In genomic region chr17:40817340-40817943, GRCm38 (mm10) we compare ENCODE assay signal across 35 mouse cellular contexts. TPM values are rescaled to one million over a fixed set of nuclear protein-coding genes. Genes with fewer than 3 reads are reported as not detected.
A peak's percentile ranks its signal among the peaks of the same experiment; 100 is the strongest.
DNase-seq lines count a peak whose midpoint lies in the region; ATAC-seq lines count a peak whose summit lies in the region.
"Had no signal": no experiment of that assay in that cellular context is flagged by ENCODE, and none has a peak within 500 bp of the region (broad histone marks: within the 10 kb centered on the region; RNA-seq: fewer than 3 reads in every experiment).

No protein-coding gene starts in this region.

- no peaks in the 10 kb centered on the region for H3K27me3 ChIP-seq in heart, embryonic 11.5 days (ENCODE audit: control insufficient read depth, insufficient read depth, low read length)
- no peaks in the 10 kb centered on the region for H3K27me3 ChIP-seq in liver, embryonic 13.5 days
- H3K27me3 ChIP-seq: embryonic facial prominence, embryonic 13.5 days; midbrain, embryonic 12.5 days; neural tube, embryonic 13.5 days had no signal

- WGBS in heart, embryonic 11.5 days (ENCODE audit: insufficient replicate concordance), result 59% methylated on average over 4 of the region's 4 CpGs
- 15% methylated on average over 4 of the region's 4 CpGs for WGBS in liver, embryonic 13.5 days (ENCODE audit: insufficient replicate concordance)

- peak overlapping the region; percentile 34 for H3K4me2 ChIP-seq in heart, embryonic 11.5 days
- H3K4me2 ChIP-seq in liver, embryonic 13.5 days, result peak overlapping the region; percentile 74
- H3K4me2 ChIP-seq: embryonic facial prominence, embryonic 13.5 days; hindbrain, embryonic 14.5 days; lung, embryonic 14.5 days; midbrain, embryonic 12.5 days; neural tube, embryonic 13.5 days had no signal

- H3K4me1 ChIP-seq in heart, embryonic 11.5 days (ENCODE audit: control insufficient read depth, insufficient read depth, low read length), result no peaks in the 10 kb centered on the region
- H3K4me1 ChIP-seq in liver, embryonic 13.5 days (replicated peaks), result peaks cover 55% of the 10 kb centered on the region
- H3K4me1 ChIP-seq: embryonic facial prominence, embryonic 13.5 days; midbrain, embryonic 12.5 days; neural tube, embryonic 13.5 days had no signal

- H3K27ac ChIP-seq in heart, embryonic 11.5 days (ENCODE audit: low read depth, low read length), result no peak overlapping the region
- peak overlapping the region; percentile 91 for H3K27ac ChIP-seq in liver, embryonic 13.5 days
- H3K27ac ChIP-seq: embryonic facial prominence, embryonic 13.5 days; heart, adult 2 months; hindbrain, embryonic 14.5 days; midbrain, embryonic 12.5 days; neural tube, embryonic 13.5 days; stomach, postnatal 0 days had no signal

- intact Hi-C loops in heart, postnatal 36 days (cut with DNase I), result no loop called here

- no peaks in the 10 kb centered on the region for H3K36me3 ChIP-seq in heart, embryonic 11.5 days (ENCODE audit: control insufficient read depth, insufficient read depth, low read length)
- H3K36me3 ChIP-seq in liver, embryonic 13.5 days, result peaks cover 37% of the 10 kb centered on the region
- H3K36me3 ChIP-seq: embryonic facial prominence, embryonic 13.5 days; midbrain, embryonic 12.5 days; neural tube, embryonic 13.5 days had no signal

- no peak overlapping the region for H3K9ac ChIP-seq in heart, embryonic 11.5 days (ENCODE audit: low read depth, low read length)
- peak overlapping the region; percentile 66 for H3K9ac ChIP-seq in liver, embryonic 13.5 days
- H3K9ac ChIP-seq: embryonic facial prominence, embryonic 13.5 days; hindbrain, embryonic 14.5 days; lung, embryonic 14.5 days; midbrain, embryonic 12.5 days; neural tube, embryonic 13.5 days had no signal

- ATAC-seq in heart, embryonic 11.5 days (replicated peaks; ENCODE audit: insufficient number of reproducible peaks, low FRiP score, low TSS enrichment), result no peak
- peak; percentile 87 for ATAC-seq in liver, embryonic 13.5 days (ENCODE audit: low read depth)
- peak; percentile 57 for ATAC-seq in megakaryocyte progenitor cell, adult 5-6 weeks (replicated peaks; ENCODE audit: poor library complexity)
- ATAC-seq: forebrain, embryonic 14.5 days; intestine, postnatal 0 days had no signal

- no peaks in the 10 kb centered on the region for H3K9me3 ChIP-seq in heart, embryonic 11.5 days (replicated peaks; ENCODE audit: control insufficient read depth, low read length)
- H3K9me3 ChIP-seq in liver, embryonic 13.5 days (replicated peaks), result no peaks in the 10 kb centered on the region
- H3K9me3 ChIP-seq: embryonic facial prominence, embryonic 13.5 days; midbrain, embryonic 12.5 days; neural tube, embryonic 13.5 days had no signal

- no peak for DNase-seq in heart, postnatal 36 days
- peak; percentile 64 for DNase-seq in c-Kit-positive CD71-positive TER-119-positive erythroid progenitor cells, embryonic 14.5 days (ENCODE audit: low spot score)
- DNase-seq in liver, embryonic 13.5 days, result peak; percentile 42
- no peak for DNase-seq in ovary, postnatal 10 days (ENCODE audit: low spot score)
- no peak for DNase-seq in lung, postnatal 10 days
- no peak for DNase-seq in right cerebral cortex, postnatal 4 days
- DNase-seq: adrenal gland, postnatal 14 days; cerebellum, adult 18-20 months; cerebellum, postnatal 10 days; gastrocnemius, postnatal 25 days; heart, adult 2 months; heart, postnatal 4 days; kidney, adult 9 months; kidney, postnatal 10 days; layer of hippocampus, postnatal 36 days; left cerebral cortex, postnatal 4 days; lung, embryonic 14.5 days; right cerebral cortex, postnatal 14 days; spleen, adult 18-20 months; thymus, adult 18-20 months; thymus, postnatal 25 days had no signal

- no peak overlapping the region for H3K4me3 ChIP-seq in heart, embryonic 11.5 days (ENCODE audit: low read depth, low read length)
- H3K4me3 ChIP-seq in liver, embryonic 13.5 days (replicated peaks), result peak overlapping the region; percentile 56
- H3K4me3 ChIP-seq: embryonic facial prominence, embryonic 13.5 days; heart, adult 2 months; midbrain, embryonic 12.5 days; neural tube, embryonic 13.5 days had no signal

RNA-seq across cellular contexts. Expression of gene Rhag, which starts 6.5 kb away (rescaled TPM):
- 25.7 and 33.2 TPM in 2 replicates for polyA plus RNA-seq in heart, embryonic 11.5 days (2014; fragmentation: Nextera tagmentation; extraction: Ambion mirVana)
- under 1 TPM; 0.22 to 0.89 TPM for total RNA-seq in heart, postnatal 36 days (2021)
- polyA plus RNA-seq in liver, embryonic 13.5 days (2015; fragmentation: Nextera tagmentation; extraction: Ambion mirVana), result 197 and 235 TPM in 2 replicates
- 16.4 and 24.2 TPM in 2 replicates for total RNA-seq in megakaryocyte progenitor cell, adult 5-6 weeks (2015)
- 5.7 and 7.8 TPM in 2 replicates for total RNA-seq in megakaryocyte progenitor cell, adult 5-6 weeks (2017)
- total RNA-seq: gastrocnemius, adult 18-20 months; gastrocnemius, postnatal 25 days; layer of hippocampus, postnatal 36 days; left cerebral cortex, postnatal 4 days had no signal
- polyA plus RNA-seq: forebrain, embryonic 14.5 days; large intestine, adult 2 months had no signal

RNA-seq across cellular contexts. Expression of gene Crisp2, which starts 10.6 kb away (rescaled TPM):
- 0.33 TPM in 1 of 2 replicates, not detected in the other for polyA plus RNA-seq in heart, embryonic 11.5 days (2014; fragmentation: Nextera tagmentation; extraction: Ambion mirVana)
- not detected for total RNA-seq in heart, postnatal 36 days (2021)
- 0.15 and 0.27 TPM in 2 replicates for polyA plus RNA-seq in liver, embryonic 13.5 days (2015; fragmentation: Nextera tagmentation; extraction: Ambion mirVana)
- 0.54 TPM in 1 of 2 replicates, not detected in the other for total RNA-seq in megakaryocyte progenitor cell, adult 5-6 weeks (2015)
- 0.29 and 0.78 TPM in 2 replicates for total RNA-seq in megakaryocyte progenitor cell, adult 5-6 weeks (2017)
- total RNA-seq: adrenal gland, postnatal 14 days; common myeloid progenitor, adult 5-6 weeks; gastrocnemius, adult 18-20 months; gastrocnemius, postnatal 25 days; heart, adult 2 months; heart, postnatal 4 days; layer of hippocampus, postnatal 36 days; left cerebral cortex, postnatal 4 days; megakaryocyte, adult 5-6 weeks had no signal
- polyA plus RNA-seq: embryonic facial prominence, embryonic 13.5 days; forebrain, embryonic 14.5 days; heart, embryonic 16.5 days; hindbrain, embryonic 14.5 days; large intestine, adult 2 months; lung, embryonic 14.5 days; midbrain, embryonic 12.5 days; neural tube, embryonic 13.5 days; stomach, postnatal 0 days had no signal

Comparison
In these comparisons a context has a peak if more than half of its experiments do, and no peak if none do; other contexts are left out.
1. DNase-seq: peak in c-Kit-positive CD71-positive TER-119-positive erythroid progenitor cells, embryonic 14.5 days (single experiment) and liver, embryonic 13.5 days (single experiment); none in heart, postnatal 36 days (0 of 2), ovary, postnatal 10 days (single experiment), lung, postnatal 10 days (single experiment) and right cerebral cortex, postnatal 4 days (single experiment).